Mouse (Mus musculus): ENCODE measurements around the gene Impad1. TPM values are rescaled to one million over a fixed set of nuclear protein-coding genes. Genes with fewer than 3 reads are reported as not detected.

The Impad1 gene
- polyA plus RNA-seq (2017; shearing (Covaris generic)), result 1 to 10 TPM; 4.0 to 5.9 TPM

DNA sequence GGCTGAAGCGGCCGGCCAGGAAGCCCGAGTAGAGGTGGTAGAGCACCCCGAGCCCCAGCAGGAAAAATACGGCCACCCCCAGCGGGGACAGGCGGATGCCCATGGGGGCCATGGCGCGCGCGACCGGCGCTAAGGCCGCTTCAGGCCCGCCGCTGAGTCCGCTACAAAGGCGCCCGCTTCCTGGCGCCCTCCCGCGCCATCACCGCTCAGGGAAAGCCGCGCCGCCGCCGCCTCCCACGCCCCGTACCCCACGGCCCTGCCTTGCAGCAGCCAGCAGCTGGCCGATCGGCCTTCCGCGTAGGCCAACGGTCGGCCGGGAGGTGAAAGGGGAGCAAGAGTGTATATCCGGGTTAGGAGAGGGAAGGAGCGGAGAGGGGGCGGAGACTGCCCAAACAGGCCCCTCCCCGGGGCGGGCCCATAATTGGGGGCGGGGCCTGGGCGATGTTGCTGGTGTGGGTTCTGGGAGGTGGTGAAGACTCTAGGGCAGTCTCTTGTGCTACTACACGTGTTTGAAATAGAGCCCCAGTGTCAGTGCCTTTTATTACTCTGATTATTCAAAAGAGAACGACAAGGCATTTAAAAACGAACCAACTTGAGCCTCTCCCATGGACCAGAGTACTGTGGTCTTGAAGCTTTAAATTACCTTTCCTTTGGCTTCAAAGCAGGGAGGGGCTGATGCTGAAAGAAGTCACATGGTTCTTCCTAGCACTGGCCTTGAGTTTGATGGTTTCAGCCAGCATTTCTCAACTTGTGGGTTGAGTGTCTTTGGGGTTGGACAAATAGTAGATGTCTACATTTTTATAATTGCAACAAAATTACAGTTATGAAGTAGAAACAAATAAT, at the start of gene Impad1:
Gene Impad1 (minus strand): TSS at position 364 of the 843 bp plus-strand sequence.
- ATAC-seq, result peak; percentile 86

GRCm38 (mm10) chr4:4840145-4840544, 47.0 kb upstream of the Impad1 start:
- ATAC-seq, result no peak

- ATAC-seq, result no peak
Observed at GRCm38 (mm10) chr4:4833789-4834295, 40.7 kb upstream of the Impad1 start.

- ATAC-seq, result no peak
Observed at GRCm38 (mm10) chr4:4828131-4828530, 35.0 kb upstream of the Impad1 start.

- no peak for ATAC-seq
Observed at GRCm38 (mm10) chr4:4822119-4822518, 29.0 kb upstream of the Impad1 start.

GRCm38 (mm10) chr4:4792141-4792991, 789 bp downstream of the Impad1 start:
- ATAC-seq, result peak; percentile 30

DNA sequence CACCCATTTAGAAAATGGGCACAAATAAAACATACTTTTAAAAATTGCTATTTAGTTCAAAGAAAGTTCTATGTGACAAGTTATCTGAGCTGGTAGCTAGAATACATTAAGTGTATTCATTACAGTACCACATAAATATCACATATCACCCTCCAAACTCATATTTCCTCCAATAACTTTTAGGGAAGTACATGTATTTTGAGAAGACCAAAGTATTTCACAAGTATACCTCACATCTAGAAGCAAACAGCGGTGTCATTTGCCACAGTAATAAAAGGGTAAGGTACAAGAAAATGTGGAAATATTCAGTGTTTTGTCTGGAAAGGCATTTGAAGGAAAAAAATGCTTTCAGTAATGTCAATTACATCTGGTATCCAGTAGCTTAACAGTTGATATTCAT, 2.0 kb downstream of the Impad1 start:
- ATAC-seq, result no peak

DNA sequence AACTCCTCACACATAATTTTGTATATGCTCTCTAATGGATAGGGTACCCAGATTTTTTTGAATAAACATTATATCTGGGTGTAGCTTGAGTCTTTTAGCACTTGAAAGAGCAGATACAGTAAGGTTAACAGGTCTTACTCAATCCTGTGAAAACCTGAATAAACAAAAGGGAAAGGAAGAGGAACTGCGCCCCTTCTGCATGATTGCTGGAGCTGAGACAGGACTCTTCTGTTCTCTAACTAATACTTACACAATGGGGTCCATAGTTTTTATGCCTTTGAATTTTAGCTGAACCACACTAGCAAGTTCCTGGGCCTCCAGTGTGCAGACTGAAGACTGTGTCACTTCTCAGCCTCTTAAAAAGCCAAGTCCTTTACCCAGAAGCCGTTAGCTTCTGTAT, 8.0 kb downstream of the Impad1 start:
- ATAC-seq, result no peak

DNA sequence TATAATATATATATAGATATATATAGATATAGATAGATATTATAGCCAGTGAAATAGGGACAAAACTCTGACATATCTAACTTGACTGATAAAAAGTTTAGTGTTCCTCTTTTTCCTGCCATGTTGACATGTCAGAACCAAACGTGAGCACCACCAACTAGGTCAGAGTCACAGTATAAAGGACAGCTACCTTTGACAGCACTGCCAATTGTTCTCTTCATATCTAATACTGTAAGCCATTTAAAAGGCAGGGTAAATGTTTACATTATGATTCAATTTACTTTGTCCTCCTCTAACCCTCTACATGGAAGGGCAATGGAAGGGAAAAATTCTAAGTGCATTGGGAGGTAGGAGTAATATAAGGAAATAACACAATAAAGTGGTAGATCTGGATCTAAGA, 8.8 kb downstream of the Impad1 start:
- no peak for ATAC-seq

DNA sequence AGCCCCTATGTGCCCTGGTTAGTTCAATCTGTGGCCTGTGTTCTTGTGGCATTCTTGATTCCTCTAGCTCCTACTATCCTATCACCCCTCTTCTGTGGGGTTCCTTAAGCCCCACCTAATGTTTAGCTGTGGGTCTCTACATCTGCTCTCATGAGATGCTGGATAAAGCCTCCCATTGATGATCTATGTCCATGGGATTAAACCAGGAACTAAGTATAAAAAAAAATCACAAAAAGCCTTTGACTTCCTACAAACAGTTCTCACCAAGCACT, 9.5 kb downstream of the Impad1 start:
- no peak for ATAC-seq

GRCm38 (mm10) chr4:4782882-4783685, 10.1 kb downstream of the Impad1 start:
- ATAC-seq, result no peak

DNA sequence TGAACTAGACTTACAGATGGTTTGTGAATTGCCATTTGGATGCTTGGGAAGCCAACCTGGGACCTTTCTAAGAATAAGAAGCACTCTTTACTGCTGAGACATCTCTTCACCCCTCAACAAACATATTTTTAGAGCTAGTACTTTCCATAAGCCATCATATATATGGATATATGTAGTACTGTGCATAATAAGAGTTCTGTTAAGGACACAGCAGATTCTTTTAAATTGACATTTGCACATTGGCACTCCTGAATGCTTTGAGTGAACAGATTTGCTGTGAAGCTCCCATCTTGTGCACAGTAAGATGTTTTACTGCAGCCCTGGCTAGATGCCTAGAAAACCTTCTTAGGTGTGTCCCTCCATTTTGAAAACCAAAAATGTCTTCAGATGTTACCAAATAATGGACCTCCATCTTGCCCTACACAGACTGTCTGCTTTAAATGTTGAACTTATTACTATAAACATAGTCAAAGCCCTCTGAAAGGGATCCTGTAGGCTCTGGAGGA, 13.8 kb downstream of the Impad1 start:
- ATAC-seq, result no peak

DNA sequence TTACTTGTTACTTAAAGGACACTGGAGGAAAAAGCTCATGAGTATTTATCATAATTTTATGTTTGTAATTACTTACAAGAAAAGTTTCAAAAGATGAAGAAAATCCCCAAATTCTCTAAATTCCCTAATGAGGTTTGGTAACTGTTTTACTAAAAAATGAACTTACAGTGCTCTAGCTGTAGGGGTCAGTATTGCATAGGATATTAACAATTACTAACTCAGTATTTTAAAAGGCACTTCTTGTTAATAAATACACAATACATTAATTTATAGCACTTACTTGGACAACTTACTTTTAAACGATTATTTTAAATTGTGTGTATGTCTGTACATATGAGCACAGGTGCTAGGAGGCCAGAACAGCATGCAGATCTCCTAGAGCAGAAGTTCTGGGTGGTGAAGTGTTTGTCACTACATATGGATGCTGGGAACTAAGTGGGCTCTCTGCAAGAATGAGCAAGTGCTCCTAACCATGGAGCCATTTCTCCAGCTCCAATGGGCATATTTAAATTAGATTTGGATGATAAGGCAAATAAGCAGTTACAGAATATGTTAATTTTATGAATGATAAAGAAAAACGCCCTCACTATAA, 21.5 kb downstream of the Impad1 start:
- peak; percentile 74 for ATAC-seq

- no peak for ATAC-seq
Observed at GRCm38 (mm10) chr4:4765806-4766205, 27.3 kb downstream of the Impad1 start.

- ATAC-seq, result no peak
Observed at GRCm38 (mm10) chr4:4758376-4758775, 34.8 kb downstream of the Impad1 start.

DNA sequence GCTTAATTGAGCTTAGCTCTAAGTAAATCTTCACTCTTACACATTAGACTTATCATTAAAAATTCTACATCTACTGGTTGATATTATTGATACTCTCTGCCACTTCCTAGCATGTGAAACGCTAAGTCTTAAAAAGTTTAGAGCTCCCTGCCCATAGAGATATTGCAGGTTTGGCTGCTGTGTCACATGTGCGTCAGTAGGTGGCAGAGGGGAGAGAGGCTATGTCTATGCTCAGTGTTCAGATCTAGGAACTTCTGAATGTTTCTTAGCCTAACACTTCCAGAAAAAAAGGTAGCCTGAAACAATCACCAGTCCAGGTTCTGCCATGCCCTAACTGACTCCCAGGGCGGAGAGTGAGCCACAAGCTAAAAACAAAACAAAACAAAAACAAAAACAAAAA, 63.7 kb downstream of the Impad1 start:
- ATAC-seq, result no peak

DNA sequence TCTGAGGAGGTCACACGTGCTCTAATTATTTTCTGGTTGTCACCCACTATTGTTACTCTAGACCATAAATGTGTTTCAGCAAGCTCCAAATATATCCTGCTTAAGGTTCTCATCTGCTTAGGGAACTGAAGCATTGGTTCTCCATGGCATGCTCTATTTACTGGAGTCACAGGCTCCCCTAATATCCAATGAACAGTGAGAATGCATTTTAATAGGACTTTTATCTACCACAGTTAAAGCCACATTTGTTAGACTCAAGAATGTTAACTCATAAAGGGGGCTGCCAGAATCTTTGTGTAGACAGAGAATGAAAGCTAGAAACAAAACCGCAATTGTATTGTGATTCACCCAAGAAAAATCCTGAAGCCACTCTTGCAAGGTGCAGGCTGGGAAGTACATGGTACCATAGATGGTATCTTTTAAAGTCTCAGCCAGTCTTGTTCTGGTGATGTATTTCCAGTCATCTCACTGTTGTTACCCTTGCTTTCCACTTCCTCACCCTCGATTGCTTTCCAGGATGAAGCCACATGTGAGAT, 66.8 kb downstream of the Impad1 start:
- ATAC-seq, result no peak

DNA sequence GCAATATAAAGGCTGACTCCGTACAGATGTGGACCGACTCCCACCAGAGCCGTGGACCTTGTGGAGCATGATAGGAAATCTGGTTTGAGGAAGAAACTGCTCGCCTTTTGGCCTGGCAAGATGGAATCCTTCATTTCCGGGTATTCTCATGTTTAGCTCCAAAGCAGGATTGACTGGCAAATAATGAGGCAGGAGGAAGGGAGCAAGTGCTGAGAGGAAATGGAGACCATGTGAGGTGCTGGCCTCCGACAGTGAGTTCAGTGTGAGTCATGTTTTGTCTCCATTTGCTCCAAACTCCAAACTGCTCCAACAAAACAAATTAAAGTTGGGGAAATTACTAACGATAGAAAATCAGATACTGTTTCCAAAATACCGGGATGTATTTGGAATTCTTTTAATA, 69.3 kb downstream of the Impad1 start:
- ATAC-seq, result no peak

DNA sequence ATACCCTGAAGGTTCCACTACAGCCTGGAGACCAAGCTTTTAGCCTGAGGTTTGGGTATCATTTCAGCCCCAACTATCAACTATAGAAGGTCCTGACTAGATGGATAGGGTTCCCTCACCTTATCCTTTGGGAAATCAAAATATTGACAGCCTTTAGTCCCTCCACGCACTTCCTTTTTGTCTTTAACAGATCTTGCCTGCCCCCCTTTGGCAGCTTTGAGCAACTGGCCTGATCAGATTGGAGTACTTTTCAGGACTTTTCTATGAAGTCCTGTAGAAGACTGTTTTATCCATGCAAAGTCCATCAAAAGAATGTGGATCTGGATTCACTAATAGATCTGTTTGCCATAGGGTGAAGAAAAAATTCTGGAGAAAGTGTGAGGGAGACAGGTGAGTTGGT, 71.1 kb downstream of the Impad1 start:
- no peak for ATAC-seq

GRCm38 (mm10) chr4:4717763-4718347, 75.3 kb downstream of the Impad1 start:
- ATAC-seq, result no peak

Data from CD4-positive, CD25-positive, alpha-beta regulatory T cell, adult 4 months (primary cell).